Mouse (Mus musculus): ENCODE data around the gene Disp2.
A peak's percentile ranks its signal among the peaks of the same experiment; 100 is the strongest.

The Disp2 gene

DNA sequence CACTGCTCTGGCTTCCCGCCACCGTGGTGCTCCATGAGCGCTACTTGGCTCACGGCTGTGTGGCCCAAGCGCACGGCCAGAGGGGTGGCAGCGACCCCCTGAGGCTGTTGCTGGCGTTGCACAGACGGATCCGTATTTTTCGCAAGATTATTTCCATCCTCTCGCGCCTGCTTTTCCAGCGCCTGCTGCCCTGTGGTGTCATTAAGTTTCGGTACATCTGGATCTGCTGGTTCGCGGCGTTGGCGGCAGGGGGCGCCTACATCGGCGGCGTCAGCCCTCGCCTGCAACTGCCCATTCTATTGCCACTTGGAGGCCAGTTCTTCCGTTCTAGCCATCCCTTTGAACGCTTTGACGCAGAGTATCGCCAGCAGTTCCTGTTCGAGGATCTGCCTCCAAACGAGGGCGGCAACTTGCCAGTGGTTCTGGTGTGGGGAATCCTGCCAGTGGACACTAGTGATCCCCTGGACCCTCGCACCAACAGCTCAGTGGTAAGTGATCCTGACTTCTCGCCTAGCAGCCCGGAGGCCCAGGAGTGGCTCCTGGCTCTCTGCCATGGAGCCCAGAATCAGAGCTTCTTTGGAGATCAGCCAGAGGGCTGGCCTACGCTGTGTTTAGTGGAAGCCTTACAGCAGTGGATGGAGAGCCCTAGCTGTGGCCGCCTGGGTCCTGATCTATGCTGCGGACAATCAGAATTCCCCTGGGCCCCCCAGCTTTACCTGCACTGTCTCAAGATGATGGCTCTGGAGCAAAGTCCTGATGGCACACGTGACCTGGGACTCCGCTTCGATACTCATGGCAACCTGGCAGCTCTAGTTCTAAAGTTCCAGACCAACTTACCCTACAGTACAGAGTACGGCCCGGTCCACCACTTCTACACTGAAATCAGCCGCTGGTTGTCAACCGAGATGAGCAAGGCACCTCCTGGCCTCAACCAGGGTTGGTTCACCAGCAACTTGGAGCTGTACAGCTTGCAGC lies 11.3 kb downstream of the Disp2 start:
- no peaks in the 10 kb centered on the region for H3K27me3 ChIP-seq (ENCODE audit: control insufficient read depth, insufficient read depth, low read length, poor library complexity, severe bottlenecking)
- no peaks in the 10 kb centered on the region for H3K36me3 ChIP-seq (ENCODE audit: control insufficient read depth, insufficient read depth, low read length, poor library complexity, severe bottlenecking)
- DNase-seq (ENCODE audit: low read depth, low spot score): peak; percentile 57

DNA sequence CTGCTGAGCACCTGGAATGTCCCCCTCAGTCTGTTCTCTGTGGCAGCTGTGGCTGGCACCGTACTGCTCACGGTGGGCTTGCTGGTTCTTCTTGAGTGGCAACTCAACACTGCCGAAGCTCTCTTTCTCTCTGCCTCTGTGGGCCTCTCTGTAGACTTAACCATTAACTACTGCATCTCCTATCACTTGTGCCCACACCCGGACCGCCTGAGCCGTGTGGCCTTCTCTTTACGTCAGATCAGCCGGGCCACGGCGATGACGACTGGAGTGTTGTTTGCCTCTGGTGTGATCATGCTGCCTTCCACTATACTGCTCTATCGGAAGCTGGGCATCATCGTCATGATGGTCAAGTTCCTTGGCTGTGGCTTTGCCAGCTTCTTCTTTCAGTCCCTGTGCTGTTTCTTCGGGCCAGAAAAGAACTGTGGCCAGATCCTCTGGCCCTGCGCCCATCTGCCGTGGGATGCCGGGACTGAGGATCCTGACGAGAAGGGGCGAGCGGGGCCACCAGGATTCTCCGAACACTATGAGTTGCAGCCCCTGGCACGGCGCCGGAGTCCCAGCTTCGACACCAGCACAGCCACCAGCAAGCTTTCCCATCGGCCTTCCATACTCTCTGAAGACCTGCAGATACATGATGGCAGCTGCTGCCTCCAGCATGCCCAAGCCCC lies 12.2 kb downstream of the Disp2 start:
- no peak for DNase-seq (ENCODE audit: low read depth, low spot score)
- no peaks in the 10 kb centered on the region for H3K27me3 ChIP-seq (ENCODE audit: control insufficient read depth, insufficient read depth, low read length, poor library complexity, severe bottlenecking)
- no peaks in the 10 kb centered on the region for H3K36me3 ChIP-seq (ENCODE audit: control insufficient read depth, insufficient read depth, low read length, poor library complexity, severe bottlenecking)

DNA sequence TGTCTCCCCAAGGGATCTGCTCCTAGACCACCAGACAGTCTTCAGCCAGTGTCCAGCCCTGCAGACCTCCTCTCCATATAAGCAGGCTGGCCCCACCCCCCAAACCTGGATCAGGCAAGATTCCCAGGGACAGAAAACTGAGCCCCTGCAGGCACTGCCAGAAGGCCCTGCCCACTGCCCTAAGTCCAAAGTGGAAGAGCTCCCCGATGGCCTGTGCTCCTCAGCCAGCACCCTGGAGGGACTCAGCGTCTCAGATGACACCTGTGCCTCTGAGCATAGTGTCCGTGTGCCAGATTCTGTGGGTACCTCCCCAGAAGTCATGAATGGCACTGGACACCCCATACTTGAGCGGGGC lies 12.7 kb downstream of the Disp2 start:
- Histone ChIP-seq H3K36me3 (ENCODE audit: control insufficient read depth, insufficient read depth, low read length, poor library complexity, severe bottlenecking) (no peaks in the 10 kb centered on the region), H3K27me3 (ENCODE audit: control insufficient read depth, insufficient read depth, low read length, poor library complexity, severe bottlenecking) (no peaks in the 10 kb centered on the region)
- no peak for DNase-seq (ENCODE audit: low read depth, low spot score)

DNA sequence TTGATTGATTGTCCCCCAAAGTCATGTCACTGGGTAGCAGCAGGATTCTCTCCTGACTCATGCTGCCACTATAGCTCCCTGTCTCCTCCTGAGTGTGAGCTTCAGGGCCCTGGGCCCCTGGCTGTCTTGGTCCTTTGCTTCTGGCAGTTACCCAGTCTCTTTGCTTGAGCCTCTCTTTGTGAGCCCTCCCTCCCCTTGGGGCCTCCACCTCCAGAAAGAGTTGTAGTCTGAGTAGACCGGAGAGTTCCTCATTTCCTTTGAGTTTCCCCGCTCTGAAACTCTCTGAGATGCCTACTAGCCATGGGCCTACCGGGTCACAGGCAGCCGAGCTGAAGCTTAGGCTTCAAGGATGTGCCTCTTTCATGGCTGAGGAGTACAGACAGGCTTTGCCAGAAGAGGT lies 14.1 kb downstream of the Disp2 start:
- H3K27me3 ChIP-seq (ENCODE audit: control insufficient read depth, insufficient read depth, low read length, poor library complexity, severe bottlenecking): no peaks in the 10 kb centered on the region
- DNase-seq (ENCODE audit: low read depth, low spot score): no peak
- H3K36me3 ChIP-seq (ENCODE audit: control insufficient read depth, insufficient read depth, low read length, poor library complexity, severe bottlenecking): no peaks in the 10 kb centered on the region

DNA sequence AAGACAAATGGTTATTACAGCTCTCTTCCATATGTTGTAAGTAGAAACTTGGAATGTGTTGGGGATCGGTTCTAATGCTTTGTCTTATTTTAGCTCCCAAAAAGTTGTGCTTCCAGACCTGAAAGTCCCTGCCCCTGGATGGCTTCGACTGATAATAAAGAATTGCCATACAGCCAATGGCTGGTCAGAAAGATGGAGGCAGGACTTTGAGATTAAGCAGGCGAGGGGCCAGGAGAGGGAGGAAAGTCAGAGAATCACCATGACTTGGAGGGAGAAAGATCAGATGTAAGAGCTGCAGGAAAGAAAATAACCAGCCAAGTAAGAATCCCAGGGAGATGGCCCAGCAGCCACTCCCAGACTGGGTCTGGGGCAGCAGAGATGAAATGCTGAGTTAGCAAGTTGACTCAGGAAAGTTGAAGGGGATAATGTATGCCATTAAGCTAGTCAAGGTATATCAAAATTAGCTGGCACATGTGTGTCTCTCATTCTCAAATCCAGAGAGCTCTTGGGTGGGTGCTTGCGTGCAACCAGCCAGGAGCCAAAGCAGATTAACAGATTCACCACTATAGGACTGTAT lies 23.1 kb downstream of the Disp2 start:
- Histone ChIP-seq H3K36me3 (ENCODE audit: control insufficient read depth, insufficient read depth, low read length, poor library complexity, severe bottlenecking) (no peaks in the 10 kb centered on the region), H3K27me3 (ENCODE audit: control insufficient read depth, insufficient read depth, low read length, poor library complexity, severe bottlenecking) (no peaks in the 10 kb centered on the region)
- no peak for DNase-seq (ENCODE audit: low read depth, low spot score)

DNA sequence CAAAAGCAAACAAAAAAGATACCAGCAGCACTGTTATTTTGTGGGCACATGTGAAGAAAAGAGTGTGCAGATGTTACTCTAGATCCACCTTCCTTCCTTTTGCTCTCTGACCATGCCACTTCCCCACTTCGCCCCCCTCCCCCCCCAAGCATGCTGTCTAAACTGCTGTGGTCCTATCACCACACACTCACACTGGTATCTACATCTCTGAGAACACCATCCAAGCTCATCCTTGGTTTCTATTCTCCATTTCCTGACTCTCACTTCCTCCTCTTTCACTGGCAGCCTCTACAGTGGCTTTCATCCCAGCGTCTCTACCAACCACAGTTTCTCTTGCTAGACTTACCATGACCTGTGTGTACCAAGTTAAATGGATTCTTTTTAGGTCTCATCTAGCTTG lies 25.0 kb downstream of the Disp2 start:
- peak; percentile 69 for DNase-seq (ENCODE audit: low read depth, low spot score)
- Histone ChIP-seq H3K36me3 (ENCODE audit: control insufficient read depth, insufficient read depth, low read length, poor library complexity, severe bottlenecking) (no peaks in the 10 kb centered on the region), H3K27me3 (ENCODE audit: control insufficient read depth, insufficient read depth, low read length, poor library complexity, severe bottlenecking) (no peaks in the 10 kb centered on the region)

DNA sequence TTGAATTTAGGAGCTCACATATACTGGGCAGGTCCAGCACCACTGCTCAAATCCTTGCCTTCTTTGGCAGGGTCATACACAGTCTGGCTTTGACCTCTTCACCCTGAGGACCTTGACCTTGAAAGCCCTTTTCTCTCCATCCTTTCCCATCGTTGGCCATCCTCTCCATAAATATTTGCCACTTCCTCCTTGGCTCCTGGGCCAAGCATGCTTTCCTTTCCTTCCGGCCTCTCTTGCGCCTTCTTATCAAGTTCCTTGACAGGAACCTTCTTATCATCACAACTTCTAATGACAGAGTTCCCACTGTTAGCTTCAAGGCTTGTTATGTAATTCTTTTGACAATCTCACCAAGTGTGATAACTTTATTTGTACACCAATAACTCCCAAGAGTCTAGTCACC lies 25.6 kb downstream of the Disp2 start:
- H3K27me3 ChIP-seq (ENCODE audit: control insufficient read depth, insufficient read depth, low read length, poor library complexity, severe bottlenecking): no peaks in the 10 kb centered on the region

DNA sequence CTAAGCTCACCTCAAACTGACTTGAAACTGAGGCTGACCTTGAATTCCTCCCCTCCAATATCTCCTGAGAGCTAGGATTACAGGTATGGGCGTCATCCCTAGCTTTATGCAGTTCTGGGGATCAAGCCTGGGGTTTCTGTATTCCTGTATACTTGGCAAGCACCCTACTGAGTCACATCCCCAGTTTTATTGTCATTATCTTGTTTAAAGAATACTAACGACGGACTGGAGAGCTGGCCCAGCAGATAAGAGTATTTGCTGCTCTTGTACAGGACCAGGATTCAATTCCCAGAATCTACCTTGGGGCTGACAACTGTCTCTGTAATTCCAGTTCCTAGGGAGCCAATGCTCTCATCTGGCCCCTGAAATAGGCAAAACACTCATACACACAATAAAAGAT lies 26.2 kb downstream of the Disp2 start:
- DNase-seq (ENCODE audit: low read depth, low spot score): no peak
- Histone ChIP-seq H3K27me3 (ENCODE audit: control insufficient read depth, insufficient read depth, low read length, poor library complexity, severe bottlenecking) (no peaks in the 10 kb centered on the region), H3K36me3 (ENCODE audit: control insufficient read depth, insufficient read depth, low read length, poor library complexity, severe bottlenecking) (no peaks in the 10 kb centered on the region)

More for the DNA sequence above, 25.6 kb downstream of the Disp2 start:
- no peak for DNase-seq (ENCODE audit: low read depth, low spot score)
- no peaks in the 10 kb centered on the region for H3K36me3 ChIP-seq (ENCODE audit: control insufficient read depth, insufficient read depth, low read length, poor library complexity, severe bottlenecking)

DNA sequence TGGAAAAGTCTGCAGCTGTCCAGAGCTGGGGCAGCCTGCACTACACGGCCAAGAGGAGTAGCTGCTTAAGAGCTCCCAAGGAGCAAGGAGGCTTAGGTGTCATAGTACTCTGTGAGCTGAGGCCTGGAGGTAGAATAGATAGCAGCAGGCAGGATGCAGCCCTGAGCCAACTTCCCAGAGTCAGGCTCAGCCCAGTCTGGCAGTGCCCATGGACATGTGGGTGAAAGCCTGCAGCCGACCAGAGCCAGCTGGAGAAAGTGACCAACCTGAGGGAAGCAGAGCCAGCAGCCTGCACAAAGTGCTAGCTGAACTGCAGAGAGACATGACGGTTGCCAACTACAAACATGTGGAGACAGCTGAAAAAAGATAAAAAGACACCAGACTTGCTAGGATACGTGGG lies 27.3 kb downstream of the Disp2 start:
- Histone ChIP-seq H3K36me3 (ENCODE audit: control insufficient read depth, insufficient read depth, low read length, poor library complexity, severe bottlenecking) (no peaks in the 10 kb centered on the region), H3K27me3 (ENCODE audit: control insufficient read depth, insufficient read depth, low read length, poor library complexity, severe bottlenecking) (no peaks in the 10 kb centered on the region)
- no peak for DNase-seq (ENCODE audit: low read depth, low spot score)

DNA sequence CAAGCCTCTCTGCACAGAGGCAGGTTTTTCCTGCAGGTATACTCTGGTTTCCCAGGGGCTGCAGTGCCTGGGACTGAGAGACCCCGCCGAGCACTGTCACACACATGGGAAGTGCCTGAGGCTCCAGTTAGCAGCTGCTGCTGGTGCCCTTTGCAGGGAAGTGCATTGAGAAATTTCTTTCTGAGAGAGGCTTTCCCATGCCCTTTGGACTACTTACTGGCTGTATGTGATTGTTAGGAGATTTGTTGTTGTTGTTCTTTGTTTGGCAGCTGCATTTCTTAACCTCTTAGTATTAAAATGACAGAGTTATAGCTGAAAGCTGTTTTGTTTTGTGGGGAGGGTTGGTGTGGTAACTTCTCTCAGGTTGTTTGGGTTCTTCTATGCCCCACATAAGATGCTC lies 31.3 kb downstream of the Disp2 start:
- no peaks in the 10 kb centered on the region for H3K36me3 ChIP-seq (ENCODE audit: control insufficient read depth, insufficient read depth, low read length, poor library complexity, severe bottlenecking)
- no peak for DNase-seq (ENCODE audit: low read depth, low spot score)
- no peaks in the 10 kb centered on the region for H3K27me3 ChIP-seq (ENCODE audit: control insufficient read depth, insufficient read depth, low read length, poor library complexity, severe bottlenecking)

DNA sequence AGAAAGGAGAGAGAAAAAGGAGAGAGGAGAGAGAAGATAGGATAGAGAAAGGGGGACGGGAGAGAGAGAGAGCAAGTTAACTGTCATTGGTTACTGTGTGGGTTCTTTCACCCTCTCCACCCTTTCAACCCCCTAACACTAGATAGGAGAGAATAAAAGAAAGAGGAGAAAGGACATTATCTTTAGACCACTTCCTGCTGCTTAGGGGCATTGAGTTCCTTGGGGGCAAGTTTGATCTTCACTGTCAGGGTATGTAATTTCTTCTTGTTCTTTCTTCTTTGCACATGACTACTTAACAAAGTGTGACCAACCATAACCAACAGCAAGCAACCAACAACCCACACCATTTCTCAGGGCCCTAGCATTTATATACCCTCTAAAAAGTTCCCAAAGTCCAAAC lies 33.2 kb downstream of the Disp2 start:
- no peaks in the 10 kb centered on the region for H3K36me3 ChIP-seq (ENCODE audit: control insufficient read depth, insufficient read depth, low read length, poor library complexity, severe bottlenecking)
- H3K27me3 ChIP-seq (ENCODE audit: control insufficient read depth, insufficient read depth, low read length, poor library complexity, severe bottlenecking): no peaks in the 10 kb centered on the region
- DNase-seq (ENCODE audit: low read depth, low spot score): no peak

DNA sequence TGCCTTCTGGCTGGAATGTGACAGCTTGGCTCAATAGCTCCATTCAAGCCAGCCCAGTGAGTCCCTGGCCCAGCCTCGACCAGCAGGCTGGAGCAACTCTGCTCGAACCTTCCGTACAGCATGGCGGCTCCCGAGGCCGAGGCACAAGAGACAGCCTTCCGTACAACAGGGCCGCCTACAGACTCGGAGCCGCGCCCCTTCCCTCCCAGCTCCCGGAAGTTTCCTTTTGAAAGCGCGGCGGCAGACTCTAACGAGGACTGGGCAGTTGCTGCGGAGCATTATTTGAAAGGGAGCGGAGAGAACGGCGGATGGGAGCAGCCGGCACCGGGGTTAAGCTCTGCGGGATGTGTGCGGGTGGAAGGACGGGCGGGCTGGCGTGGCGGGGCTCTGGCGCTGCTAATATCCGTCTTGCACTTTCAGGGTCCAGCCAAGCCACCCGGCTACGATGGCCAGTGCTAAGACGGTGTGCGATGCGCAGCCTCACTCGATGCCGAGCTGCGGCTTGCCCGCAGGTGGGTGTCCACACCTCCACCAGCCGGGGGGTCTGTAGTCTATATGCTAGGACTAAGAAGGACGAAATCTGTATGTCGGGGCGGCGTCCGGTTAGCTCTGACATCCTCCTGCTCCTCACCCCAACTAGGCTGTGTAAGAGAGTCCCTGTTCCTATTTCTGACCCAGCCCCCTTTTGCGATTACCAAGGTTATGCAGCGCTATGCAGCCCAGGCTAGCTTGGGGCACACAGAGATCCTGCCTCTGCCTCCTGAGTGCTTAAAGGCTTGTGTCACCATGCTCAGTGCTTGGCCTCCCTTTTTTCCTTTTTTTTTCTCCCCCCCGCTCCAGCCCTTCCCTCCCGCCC lies 34.7 kb downstream of the Disp2 start, which contains the start of gene Knstrn:
Gene Knstrn (plus strand): TSS at position 23 of the 856 bp plus-strand sequence.
- Histone ChIP-seq H3K36me3 (ENCODE audit: control insufficient read depth, insufficient read depth, low read length, poor library complexity, severe bottlenecking) (no peaks in the 10 kb centered on the region), H3K27me3 (ENCODE audit: control insufficient read depth, insufficient read depth, low read length, poor library complexity, severe bottlenecking) (no peaks in the 10 kb centered on the region)
- DNase-seq (ENCODE audit: low read depth, low spot score): peak; percentile 91

DNA sequence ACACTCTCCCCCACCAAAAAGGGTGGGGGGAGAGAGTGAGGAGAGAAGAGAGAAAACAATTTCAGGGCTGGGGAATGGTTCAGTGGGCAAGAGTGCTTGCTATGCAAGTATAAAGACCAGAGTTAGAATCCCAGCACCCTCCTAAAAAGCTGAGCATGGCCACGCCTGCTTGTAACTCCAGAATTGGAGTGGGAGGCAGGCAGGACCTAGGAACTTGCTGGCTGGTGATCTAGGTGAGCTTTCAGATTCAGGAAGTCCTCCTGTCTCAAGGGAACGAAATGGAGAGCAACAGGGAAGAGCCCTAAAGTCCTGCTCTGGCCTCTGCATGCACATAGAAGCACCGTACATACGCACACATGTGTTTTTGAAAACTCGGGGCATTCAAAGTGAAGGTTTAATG lies 43.3 kb downstream of the Disp2 start:
- DNase-seq (ENCODE audit: low read depth, low spot score): no peak
- Histone ChIP-seq H3K27me3 (ENCODE audit: control insufficient read depth, insufficient read depth, low read length, poor library complexity, severe bottlenecking) (no peaks in the 10 kb centered on the region), H3K36me3 (ENCODE audit: control insufficient read depth, insufficient read depth, low read length, poor library complexity, severe bottlenecking) (no peaks in the 10 kb centered on the region)

DNA sequence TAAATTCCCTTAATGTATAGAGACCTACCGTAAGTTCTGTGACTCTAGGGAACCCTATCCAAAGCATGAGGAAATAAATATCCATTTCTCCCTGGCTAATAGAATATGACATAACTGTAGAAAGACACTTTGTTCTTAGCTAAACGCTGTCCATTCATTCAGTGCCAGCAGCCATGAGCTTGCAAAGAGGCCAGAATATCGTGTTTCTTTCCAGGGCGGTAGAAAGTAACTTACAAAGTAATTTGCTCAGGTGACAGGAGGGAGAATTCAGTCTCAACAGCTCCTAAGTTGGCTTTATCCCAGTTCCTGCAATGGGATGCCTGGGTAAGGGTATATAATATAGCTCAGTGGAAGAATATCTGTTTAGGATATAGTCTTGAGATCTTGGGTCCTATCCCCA lies 44.9 kb downstream of the Disp2 start:
- DNase-seq (ENCODE audit: low read depth, low spot score): no peak
- H3K27me3 ChIP-seq (ENCODE audit: control insufficient read depth, insufficient read depth, low read length, poor library complexity, severe bottlenecking): no peaks in the 10 kb centered on the region
- H3K36me3 ChIP-seq (ENCODE audit: control insufficient read depth, insufficient read depth, low read length, poor library complexity, severe bottlenecking): no peaks in the 10 kb centered on the region

Measured in splenic B cell, adult 2 months (primary cell).